In the genomic region with DNA sequence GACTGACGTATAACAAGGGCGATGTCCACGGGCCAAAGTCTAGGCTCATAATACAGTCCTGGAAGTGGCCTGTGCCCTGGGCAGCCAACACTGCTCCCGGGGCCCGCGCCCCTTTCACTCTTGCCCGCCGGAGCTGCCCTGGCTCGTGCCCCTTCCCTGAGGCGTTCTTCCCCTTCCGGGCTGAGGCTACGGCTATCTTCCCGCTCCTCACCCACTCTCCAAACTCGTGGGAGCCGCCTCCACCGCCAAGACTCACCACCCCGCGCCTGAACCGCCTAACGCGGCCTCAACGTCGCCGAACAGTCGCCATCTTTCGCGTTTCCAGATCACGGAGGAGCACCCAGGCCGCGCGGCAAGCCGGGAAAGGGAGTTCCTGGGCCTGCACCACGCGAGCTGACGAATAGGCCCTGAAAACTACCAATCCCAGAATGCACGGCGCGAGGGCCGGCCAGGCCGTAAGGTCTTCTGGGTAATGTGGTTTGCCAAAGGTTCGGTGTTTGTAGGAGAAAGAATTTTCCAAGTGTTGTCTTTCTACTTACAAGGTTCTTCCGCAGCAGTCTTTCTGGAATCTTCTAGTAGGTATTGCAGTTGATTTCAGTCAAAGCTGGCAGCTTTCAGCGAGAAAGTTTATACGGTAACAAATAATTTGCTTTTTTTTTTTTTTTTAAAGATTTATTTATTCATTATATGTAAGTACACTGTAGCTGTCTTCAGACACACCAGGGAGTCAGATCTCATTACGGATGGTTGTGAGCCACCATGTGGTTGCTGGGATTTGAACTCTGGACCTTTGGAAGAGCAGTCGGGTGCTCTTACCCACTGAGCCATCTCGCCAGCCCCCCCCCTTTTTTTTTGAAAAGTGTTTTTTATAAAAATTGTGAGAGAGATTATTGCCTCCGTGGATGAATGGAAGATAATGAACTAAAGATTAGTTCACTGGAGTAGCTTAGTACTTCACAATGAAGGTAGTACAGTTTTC, we compare ENCODE assay signal across 8 mouse cellular contexts. TPM values are rescaled to one million over a fixed set of nuclear protein-coding genes. Genes with fewer than 3 reads are reported as not detected.
DNase-seq lines count a peak whose midpoint lies in the region; ATAC-seq lines count a peak whose summit lies in the region.

TSS of gene Ddx23 (minus strand) at position 328 of the 979 bp plus-strand sequence.

- H3K4me1 ChIP-seq in hindbrain, embryonic 15.5 days (replicated peaks): peaks cover 15% of the 10 kb centered on the region; the same call in 1 of the 2 replicates

- H3K4me2 ChIP-seq in hindbrain, embryonic 15.5 days: peak within 1 kb of the TSS; percentile 59

- ATAC-seq in hindbrain, embryonic 15.5 days (ENCODE audit: low FRiP score, low read depth): peak; percentile 97

- peak within 1 kb of the TSS; percentile 93 for H3K27ac ChIP-seq in hindbrain, embryonic 15.5 days (replicated peaks)

- peak within 1 kb of the TSS; percentile 85 for H3K4me3 ChIP-seq in hindbrain, embryonic 15.5 days

- DNase-seq in T-cell, adult 2 months (ENCODE audit: low spot score): peak; percentile 95
- DNase-seq in cerebellum, postnatal 36 days: peak; percentile 95
- peak; percentile 96 to 98 for DNase-seq in frontal cortex, postnatal 36 days (ENCODE audit: low spot score in 2 of 2)
- peak; percentile 91 for DNase-seq in left cerebral cortex, adult 11 months (ENCODE audit: low spot score)
- DNase-seq in lung, postnatal 4 days: peak; percentile 97
- peak; percentile 89 for DNase-seq in retina, postnatal 7 days (ENCODE audit: low read depth, low spot score)
- peak; percentile 85 for DNase-seq in urinary bladder, adult 2 months (ENCODE audit: low spot score)

- no peaks in the 10 kb centered on the region for H3K9me3 ChIP-seq in hindbrain, embryonic 15.5 days

- peak within 1 kb of the TSS; percentile 91 for H3K9ac ChIP-seq in hindbrain, embryonic 15.5 days

- H3K36me3 ChIP-seq in hindbrain, embryonic 15.5 days: peaks cover 6% of the 10 kb centered on the region

- WGBS in hindbrain, embryonic 15.5 days: 4% methylated on average over 48 of the region's 48 CpGs

- H3K27me3 ChIP-seq in hindbrain, embryonic 15.5 days: no peaks in the 10 kb centered on the region

RNA-seq across cellular contexts. Expression of gene Ddx23, which starts in this region (rescaled TPM):
- polyA plus RNA-seq in hindbrain, embryonic 15.5 days (2015; fragmentation: Nextera tagmentation; extraction: Ambion mirVana): 19.4 and 24.8 TPM in 2 replicates
- 34.0 and 45.1 TPM in 2 replicates for polyA plus RNA-seq in urinary bladder, adult 2 months (2012; rRNA removed)

Comparison
In these comparisons a context has a peak if more than half of its experiments do, and no peak if none do; other contexts are left out.
1. Peak in every context shown above with its lines: DNase-seq, ATAC-seq, H3K4me3 ChIP-seq and H3K27ac ChIP-seq.